Mouse (Mus musculus) stomach, embryonic 14.5 days (tissue): ENCODE results near the gene Stard13. TPM values are rescaled to one million over a fixed set of nuclear protein-coding genes. Genes with fewer than 3 reads are reported as not detected.
A peak's percentile ranks its signal among the peaks of the same experiment; 100 is the strongest.

Experiments
- ATAC-seq: fragments of 200-750 bp; cut with Nextera tagmentation; 2 replicates; pipeline ENCODE4 v1.8.0; 2017; ENCODE audit warnings: low read depth, moderate TSS enrichment; ENCODE audit not compliant: insufficient number of reproducible peaks, insufficient read depth, low FRiP score
- H3K27ac ChIP-seq: fragments of 300-500 bp; sonication (generic); 2 replicates; pipeline ENCODE4 v1.5.1; 2014; ENCODE audit warnings: mild to moderate bottlenecking, low read length, moderate library complexity, mixed read lengths
- H3K27me3 ChIP-seq: fragments of 300-500 bp; sonication (generic); 2 replicates; pipeline ENCODE4 v1.6.1; 2014; ENCODE audit warnings: low read length, control low read depth, mixed read lengths; ENCODE audit not compliant: control insufficient read depth, insufficient read depth
- H3K36me3 ChIP-seq: fragments of 300-500 bp; sonication (generic); 2 replicates; pipeline ENCODE4 v1.6.1; 2014; ENCODE audit warnings: mild to moderate bottlenecking, control low read depth, low read length, moderate library complexity, mixed read lengths; ENCODE audit not compliant: control insufficient read depth, insufficient read depth
- H3K4me1 ChIP-seq: fragments of 300-500 bp; sonication (generic); 2 replicates; pipeline ENCODE4 v1.6.1; 2014; ENCODE audit warnings: low read length, control low read depth, mixed read lengths; ENCODE audit not compliant: control insufficient read depth, insufficient read depth
- H3K4me2 ChIP-seq: fragments of 300-500 bp; sonication (generic); replicated peaks from 2 replicates; pipeline ENCODE4 v1.6.1; 2014; ENCODE audit warnings: low read depth, low read length, control low read depth
- H3K4me3 ChIP-seq: fragments of 300-500 bp; sonication (generic); 2 replicates; pipeline ENCODE4 v1.5.1; 2014; ENCODE audit warnings: low read depth, low read length, control low read depth
- H3K9ac ChIP-seq: fragments of 300-500 bp; sonication (generic); replicated peaks from 2 replicates; pipeline ENCODE4 v1.6.1; 2014; ENCODE audit warnings: low read depth, mild to moderate bottlenecking, control low read depth, low read length, moderate library complexity, mixed read lengths
- H3K9me3 ChIP-seq: fragments of 300-500 bp; sonication (generic); 2 replicates; pipeline ENCODE4 v1.6.1; 2016; ENCODE audit warnings: low read depth, low read length, control low read depth; ENCODE audit not compliant: control insufficient read depth
- WGBS: fragments of 180-500 bp; shearing (Covaris S2); extraction: QIAGEN DNeasy Blood & Tissue Kit; methylation state at CpG from one replicate; pipeline ENCODE4 v1.1.7; 2014; 5-methylcytosine and 5-hydroxymethylcytosine counted together
- polyA plus RNA-seq: library from polyadenylated mRNA; unstranded; fragments of >200 nt; fragmentation: Nextera tagmentation; extraction: Ambion mirVana; gene quantifications from 2 replicates; pipeline ENCODE4 v1.2.1, GENCODE M21; 2014

Gene Stard13
- polyA plus RNA-seq, 1 experiment from 2014 or later: 14.1 TPM

DNA sequence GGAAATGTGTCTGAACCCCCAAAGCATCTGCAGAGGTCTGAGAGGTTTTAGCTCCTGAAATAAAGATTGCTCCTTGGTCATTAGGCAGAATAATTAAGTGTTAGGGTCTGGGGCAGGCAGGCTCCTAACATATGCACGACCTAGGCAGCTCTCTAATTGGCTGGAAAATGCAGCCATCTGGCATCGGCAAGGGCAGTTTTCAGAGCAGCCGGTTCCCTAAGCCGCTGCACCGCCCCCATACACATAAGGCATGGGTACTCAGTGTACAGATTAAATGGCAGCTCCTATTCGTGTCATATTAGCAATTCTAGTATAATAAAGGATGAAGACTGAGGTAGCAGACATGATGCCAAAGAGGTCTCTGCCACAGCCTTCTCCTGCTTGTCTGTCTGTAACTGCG, 206.5 kb downstream of the Stard13 start:
- H3K4me1 ChIP-seq: peaks cover 7% of the 10 kb centered on the region; the same call in 1 of the 2 replicates
- H3K27ac ChIP-seq: no peak overlapping the region
- no peaks in the 10 kb centered on the region for H3K27me3 ChIP-seq
- H3K9me3 ChIP-seq: no peaks in the 10 kb centered on the region
- no peaks in the 10 kb centered on the region for H3K36me3 ChIP-seq
- no peak for ATAC-seq
- 67% methylated on average over 7 of the region's 7 CpGs for WGBS
- H3K9ac ChIP-seq: no peak overlapping the region
- no peak overlapping the region for H3K4me3 ChIP-seq
- no peak overlapping the region for H3K4me2 ChIP-seq

DNA sequence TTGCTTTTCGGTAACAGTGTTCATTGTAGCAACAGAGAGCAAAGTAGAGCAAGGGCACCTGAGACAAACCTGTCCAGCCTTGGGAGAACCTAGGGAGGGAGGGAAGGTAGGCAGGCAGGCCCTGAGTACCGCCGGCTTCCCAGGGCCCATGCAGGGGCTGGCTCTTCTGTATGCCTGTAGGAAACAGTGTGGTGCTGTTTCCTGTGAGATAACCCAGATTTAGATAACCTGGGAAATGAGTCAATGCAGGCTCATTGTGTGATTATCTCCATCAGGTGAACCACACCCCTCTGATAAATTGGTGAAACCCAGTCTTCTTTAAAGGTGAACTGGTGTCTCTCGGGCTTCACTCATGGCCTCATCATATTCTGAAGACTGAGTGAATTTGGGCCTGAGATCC, 207.6 kb downstream of the Stard13 start:
- no peaks in the 10 kb centered on the region for H3K27me3 ChIP-seq
- no peak overlapping the region for H3K4me3 ChIP-seq
- no peak for ATAC-seq
- no peak overlapping the region for H3K4me2 ChIP-seq
- H3K9ac ChIP-seq: no peak overlapping the region
- peaks cover 10% of the 10 kb centered on the region; the same call in 1 of the 2 replicates for H3K4me1 ChIP-seq
- H3K27ac ChIP-seq: no peak overlapping the region
- H3K36me3 ChIP-seq: no peaks in the 10 kb centered on the region
- H3K9me3 ChIP-seq: no peaks in the 10 kb centered on the region
- 78% methylated on average over 4 of the region's 4 CpGs for WGBS

DNA sequence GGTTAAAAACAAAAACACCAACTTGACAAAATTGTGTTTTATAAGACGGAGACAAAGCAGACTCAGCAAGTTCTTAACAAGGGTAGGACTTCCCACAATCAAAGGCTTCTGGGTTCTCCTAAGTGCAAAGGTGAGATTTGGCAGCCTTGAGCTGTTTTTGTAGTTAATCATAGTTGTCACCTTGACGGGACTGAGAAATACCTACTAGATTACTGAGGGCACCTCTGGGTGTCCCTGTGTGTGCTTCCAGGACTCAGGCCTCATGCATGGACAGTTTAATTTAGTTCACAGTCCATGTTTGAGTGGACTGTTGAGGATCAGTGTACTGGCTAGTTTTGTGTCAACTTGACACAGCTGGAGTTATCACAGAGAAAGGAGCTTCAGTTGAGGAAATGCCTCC, 209.2 kb downstream of the Stard13 start:
- H3K4me2 ChIP-seq: no peak overlapping the region
- no peak overlapping the region for H3K4me3 ChIP-seq
- H3K27ac ChIP-seq: peak overlapping the region; percentile 83; the same call in 1 of the 2 replicates
- no peaks in the 10 kb centered on the region for H3K36me3 ChIP-seq
- H3K27me3 ChIP-seq: no peaks in the 10 kb centered on the region
- no peak overlapping the region for H3K9ac ChIP-seq
- H3K9me3 ChIP-seq: no peaks in the 10 kb centered on the region
- WGBS: 77% methylated on average over 2 of the region's 2 CpGs
- ATAC-seq: no peak
- H3K4me1 ChIP-seq: peaks cover 12% of the 10 kb centered on the region; the same call in 1 of the 2 replicates

DNA sequence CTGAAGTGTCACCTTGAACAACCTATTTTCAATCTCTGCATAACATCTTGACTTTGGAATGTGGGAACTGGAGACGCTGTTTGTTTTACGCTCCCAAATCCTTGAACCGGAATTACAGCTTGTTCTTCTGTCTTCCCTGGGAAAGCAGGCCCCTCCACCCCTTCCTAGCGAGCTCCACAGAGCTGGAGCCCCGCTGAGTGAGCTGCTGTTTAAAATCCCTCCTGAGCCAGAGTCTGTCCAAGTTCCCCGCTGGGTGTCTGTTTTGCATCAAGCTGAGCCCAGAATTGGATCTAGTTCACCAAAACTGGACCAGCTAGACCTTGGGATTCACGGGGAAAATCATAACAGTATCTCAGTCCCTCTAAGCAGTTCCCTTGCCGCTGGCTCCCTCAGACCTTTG, 210.2 kb downstream of the Stard13 start:
- H3K36me3 ChIP-seq: no peaks in the 10 kb centered on the region
- peak overlapping the region; percentile 83 for H3K27ac ChIP-seq
- peaks cover 18% of the 10 kb centered on the region; the same call in 1 of the 2 replicates for H3K4me1 ChIP-seq
- no peaks in the 10 kb centered on the region for H3K9me3 ChIP-seq
- no peak overlapping the region for H3K4me3 ChIP-seq
- H3K27me3 ChIP-seq: no peaks in the 10 kb centered on the region
- 6% methylated on average over 8 of the region's 8 CpGs for WGBS
- H3K9ac ChIP-seq: no peak overlapping the region
- H3K4me2 ChIP-seq: 0 out of 2 replicates have a peak overlapping the region, but pooled peaks have one; percentile 6
- ATAC-seq: peak; percentile 61; the same call in 1 of the 2 replicates

DNA sequence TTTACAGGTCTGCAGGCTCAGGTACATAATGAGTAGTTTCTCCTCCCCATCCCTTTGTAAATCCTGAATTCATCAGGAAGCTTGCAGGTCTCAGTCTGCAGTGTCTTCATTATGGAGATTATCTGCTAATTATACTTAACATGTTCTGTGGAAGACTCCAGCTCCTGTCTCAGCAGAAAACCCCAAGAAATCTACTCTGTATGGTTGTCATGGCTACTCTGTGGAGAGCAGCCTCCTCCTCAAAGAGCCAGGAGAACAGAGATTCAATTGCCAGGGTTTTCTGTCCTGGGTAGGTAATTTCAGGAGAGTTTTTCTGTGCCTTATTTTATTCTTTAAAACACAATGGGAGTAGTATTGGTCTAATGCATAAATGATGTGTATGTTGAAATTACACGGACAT, 210.7 kb downstream of the Stard13 start:
- H3K27ac ChIP-seq: peak overlapping the region; percentile 83
- no peaks in the 10 kb centered on the region for H3K27me3 ChIP-seq

DNA sequence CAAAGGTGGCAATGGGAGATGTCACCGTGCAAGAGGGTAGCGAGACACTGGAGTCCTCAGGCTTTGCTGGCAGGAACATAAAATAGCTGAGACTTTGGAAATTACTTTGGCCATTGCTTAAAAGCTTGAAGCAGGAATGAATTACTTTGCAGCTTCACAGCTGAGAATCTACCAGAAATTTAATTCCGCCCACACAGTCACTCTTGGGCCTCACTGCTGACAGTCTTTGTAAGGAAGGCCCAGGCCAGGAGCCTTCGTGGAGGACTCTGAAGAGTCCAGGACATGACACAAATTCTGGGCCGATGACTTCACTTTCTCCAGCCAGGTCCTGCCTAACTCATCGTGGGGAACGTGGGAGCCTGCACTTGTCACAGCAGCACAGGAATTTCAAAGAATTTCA, 211.6 kb downstream of the Stard13 start:
- Histone ChIP-seq H3K9ac (no peak overlapping the region), H3K9me3 (no peaks in the 10 kb centered on the region), H3K27ac (no peak overlapping the region; the same call in 1 of the 2 replicates), H3K4me3 (no peak overlapping the region), H3K4me2 (no peak overlapping the region), H3K36me3 (no peaks in the 10 kb centered on the region), H3K27me3 (no peaks in the 10 kb centered on the region), H3K4me1 (peaks cover 18% of the 10 kb centered on the region; the same call in 1 of the 2 replicates)
- ATAC-seq: no peak
- 77% methylated on average over 7 of the region's 7 CpGs for WGBS

More for the DNA sequence above, 210.7 kb downstream of the Stard13 start:
- Histone ChIP-seq H3K36me3 (no peaks in the 10 kb centered on the region), H3K9ac (no peak overlapping the region), H3K4me3 (no peak overlapping the region), H3K4me2 (0 out of 2 replicates have a peak overlapping the region, but pooled peaks have one; percentile 6), H3K4me1 (peaks cover 18% of the 10 kb centered on the region; the same call in 1 of the 2 replicates), H3K9me3 (no peaks in the 10 kb centered on the region)
- WGBS: 19% methylated on average over 1 of the region's 1 CpGs
- ATAC-seq: no peak

DNA sequence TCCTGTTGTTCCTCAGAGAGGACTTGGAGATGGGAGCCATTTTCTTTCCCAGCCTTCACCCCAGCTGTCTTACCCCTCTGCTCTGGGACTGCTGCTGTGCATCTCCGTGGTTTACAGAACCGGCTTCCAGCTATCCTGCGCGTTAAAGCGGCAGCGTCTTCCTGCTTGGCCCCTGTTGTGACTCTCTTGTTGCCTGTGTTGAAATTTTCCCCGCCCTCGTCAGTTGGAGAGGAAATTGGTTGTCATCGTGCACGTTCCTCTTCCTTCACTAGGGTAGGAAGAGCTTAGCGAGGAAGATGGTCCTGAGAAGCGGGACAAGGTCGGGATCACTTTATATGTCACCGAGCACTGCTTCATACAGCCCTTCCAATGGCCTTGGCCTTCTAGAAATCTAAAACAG, 212.8 kb downstream of the Stard13 start:
- H3K4me2 ChIP-seq: no peak overlapping the region
- ATAC-seq: no peak
- H3K9me3 ChIP-seq: no peaks in the 10 kb centered on the region
- no peaks in the 10 kb centered on the region for H3K27me3 ChIP-seq
- 82% methylated on average over 14 of the region's 14 CpGs for WGBS
- H3K9ac ChIP-seq: no peak overlapping the region
- no peaks in the 10 kb centered on the region for H3K36me3 ChIP-seq
- H3K27ac ChIP-seq: no peak overlapping the region
- H3K4me3 ChIP-seq: no peak overlapping the region
- H3K4me1 ChIP-seq: peaks cover 18% of the 10 kb centered on the region; the same call in 1 of the 2 replicates

DNA sequence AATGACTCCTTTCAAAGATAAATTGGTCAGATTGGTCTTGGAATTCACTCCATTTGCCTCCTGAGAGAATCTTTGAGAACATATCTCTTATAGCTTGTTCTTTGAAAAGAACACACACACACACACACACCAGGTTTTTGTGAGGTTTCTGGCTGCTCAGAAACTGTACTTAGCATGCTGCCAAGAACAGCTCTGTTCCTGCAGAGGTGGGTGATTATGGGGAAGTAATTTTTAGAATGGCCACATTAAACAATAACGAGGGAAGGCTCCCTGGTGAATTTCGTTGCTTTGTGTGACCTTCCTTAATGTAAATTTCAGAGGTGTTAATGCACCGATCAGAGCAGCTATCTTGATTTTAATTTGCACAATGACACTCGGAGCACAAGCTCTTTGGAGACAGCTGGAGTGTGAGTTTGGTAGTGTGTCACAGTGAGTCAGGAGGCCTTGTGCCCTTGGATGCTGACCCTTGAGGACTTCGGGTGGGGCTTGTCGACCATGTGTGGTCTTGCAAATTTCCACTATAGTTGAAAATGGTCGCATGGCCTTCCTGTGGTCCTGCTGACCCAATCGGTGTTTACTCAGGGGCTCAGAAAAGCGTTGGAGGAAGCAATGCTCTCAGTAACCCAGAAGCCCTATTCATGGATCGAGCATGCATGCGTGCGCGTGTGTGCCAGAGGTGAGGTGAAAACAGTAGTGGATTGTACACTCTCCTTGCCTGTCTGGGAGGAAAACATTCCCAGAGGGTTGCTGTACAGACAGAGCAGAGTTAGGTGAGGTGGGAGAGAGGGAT, 213.4 kb downstream of the Stard13 start:
- 62% methylated on average over 13 of the region's 13 CpGs for WGBS
- H3K9ac ChIP-seq: no peak overlapping the region
- no peaks in the 10 kb centered on the region for H3K27me3 ChIP-seq
- no peak for ATAC-seq
- H3K9me3 ChIP-seq: no peaks in the 10 kb centered on the region
- peaks cover 18% of the 10 kb centered on the region; the same call in 1 of the 2 replicates for H3K4me1 ChIP-seq
- H3K36me3 ChIP-seq: no peaks in the 10 kb centered on the region
- no peak overlapping the region for H3K4me2 ChIP-seq
- no peak overlapping the region for H3K4me3 ChIP-seq
- no peak overlapping the region for H3K27ac ChIP-seq
